Mouse (Mus musculus): Measurements from ENCODE around the gene Pea15a. TPM values are rescaled to one million over a fixed set of nuclear protein-coding genes. Genes with fewer than 3 reads are reported as not detected.

Gene Pea15a
- polyA plus RNA-seq, 1 experiment from 2014 or later = 118 TPM

GRCm38 (mm10) chr1:172167911-172168310 is 38.7 kb downstream of the Pea15a start:
- ATAC-seq (ENCODE audit: insufficient number of reproducible peaks, insufficient read depth, low FRiP score, low TSS enrichment) = no peak
- H3K36me3 ChIP-seq = peaks cover 63% of the 10 kb centered on the region

GRCm38 (mm10) chr1:172162959-172163358 is 43.6 kb downstream of the Pea15a start:
- Histone ChIP-seq H3K4me3 (no peak overlapping the region), H3K4me2 (replicated peaks) (no peak overlapping the region), H3K4me1 (no peaks in the 10 kb centered on the region), H3K9me3 (no peaks in the 10 kb centered on the region), H3K27ac (no peak overlapping the region), H3K9ac (no peak overlapping the region), H3K27me3 (no peaks in the 10 kb centered on the region), H3K36me3 (peaks cover 29% of the 10 kb centered on the region)
- WGBS = 78% methylated on average over 6 of the region's 6 CpGs
- ATAC-seq (ENCODE audit: insufficient number of reproducible peaks, insufficient read depth, low FRiP score, low TSS enrichment) = no peak

More at GRCm38 (mm10) chr1:172167911-172168310, 38.7 kb downstream of the Pea15a start:
- Histone ChIP-seq H3K4me1 (no peaks in the 10 kb centered on the region), H3K27me3 (no peaks in the 10 kb centered on the region), H3K4me2 (replicated peaks) (no peak overlapping the region), H3K9ac (no peak overlapping the region), H3K9me3 (no peaks in the 10 kb centered on the region), H3K27ac (no peak overlapping the region), H3K4me3 (no peak overlapping the region)
- WGBS = 82% methylated on average over 5 of the region's 5 CpGs

DNA sequence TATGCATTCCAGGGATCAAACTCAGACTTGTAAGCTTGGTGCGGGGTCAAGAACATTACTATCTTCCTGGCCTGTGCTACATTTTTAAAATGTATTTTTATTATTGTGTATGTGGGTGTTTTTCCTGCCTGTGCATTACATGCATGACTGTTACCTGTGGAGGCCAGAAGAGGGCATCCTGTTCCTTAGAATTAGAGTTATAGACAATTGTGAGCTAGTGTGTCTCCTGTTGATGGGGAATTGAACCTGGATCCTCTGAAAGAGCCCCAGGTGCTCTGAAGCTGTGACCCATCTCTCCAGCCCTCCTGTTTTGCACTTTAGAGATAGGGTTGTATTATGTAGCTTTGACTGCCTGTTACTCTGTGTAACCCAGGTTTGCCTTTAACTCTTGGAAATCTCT is 44.6 kb downstream of the Pea15a start:
- H3K36me3 ChIP-seq = peaks cover 19% of the 10 kb centered on the region
- no peak for ATAC-seq (ENCODE audit: insufficient number of reproducible peaks, insufficient read depth, low FRiP score, low TSS enrichment)
- WGBS = 90% methylated on average over 1 of the region's 1 CpGs
- H3K27me3 ChIP-seq = no peaks in the 10 kb centered on the region
- H3K9ac ChIP-seq = no peak overlapping the region
- H3K4me3 ChIP-seq = no peak overlapping the region
- no peaks in the 10 kb centered on the region for H3K9me3 ChIP-seq
- no peaks in the 10 kb centered on the region for H3K4me1 ChIP-seq
- no peak overlapping the region for H3K4me2 ChIP-seq (replicated peaks)
- H3K27ac ChIP-seq = no peak overlapping the region

GRCm38 (mm10) chr1:172160508-172160907 is 46.1 kb downstream of the Pea15a start:
- Histone ChIP-seq H3K4me1 (no peaks in the 10 kb centered on the region), H3K4me3 (no peak overlapping the region), H3K27ac (no peak overlapping the region), H3K36me3 (peaks cover 18% of the 10 kb centered on the region), H3K4me2 (replicated peaks) (no peak overlapping the region), H3K9me3 (no peaks in the 10 kb centered on the region), H3K9ac (no peak overlapping the region), H3K27me3 (no peaks in the 10 kb centered on the region)
- ATAC-seq (ENCODE audit: insufficient number of reproducible peaks, insufficient read depth, low FRiP score, low TSS enrichment) = no peak

GRCm38 (mm10) chr1:172159970-172160369 is 46.6 kb downstream of the Pea15a start:
- Histone ChIP-seq H3K9ac (no peak overlapping the region), H3K27me3 (no peaks in the 10 kb centered on the region), H3K4me3 (no peak overlapping the region), H3K4me1 (no peaks in the 10 kb centered on the region), H3K4me2 (replicated peaks) (no peak overlapping the region), H3K9me3 (no peaks in the 10 kb centered on the region), H3K36me3 (peaks cover 16% of the 10 kb centered on the region), H3K27ac (no peak overlapping the region)
- WGBS = 66% methylated on average over 4 of the region's 4 CpGs
- no peak for ATAC-seq (ENCODE audit: insufficient number of reproducible peaks, insufficient read depth, low FRiP score, low TSS enrichment)

GRCm38 (mm10) chr1:172155518-172155917 is 51.1 kb downstream of the Pea15a start:
- Histone ChIP-seq H3K4me2 (replicated peaks) (no peak overlapping the region), H3K4me3 (no peak overlapping the region), H3K4me1 (no peaks in the 10 kb centered on the region), H3K9me3 (no peaks in the 10 kb centered on the region), H3K27me3 (no peaks in the 10 kb centered on the region), H3K9ac (no peak overlapping the region), H3K27ac (no peak overlapping the region), H3K36me3 (peaks cover 55% of the 10 kb centered on the region)
- no peak for ATAC-seq (ENCODE audit: insufficient number of reproducible peaks, insufficient read depth, low FRiP score, low TSS enrichment)
- WGBS = over 99% methylated on average over 3 of the region's 3 CpGs

DNA sequence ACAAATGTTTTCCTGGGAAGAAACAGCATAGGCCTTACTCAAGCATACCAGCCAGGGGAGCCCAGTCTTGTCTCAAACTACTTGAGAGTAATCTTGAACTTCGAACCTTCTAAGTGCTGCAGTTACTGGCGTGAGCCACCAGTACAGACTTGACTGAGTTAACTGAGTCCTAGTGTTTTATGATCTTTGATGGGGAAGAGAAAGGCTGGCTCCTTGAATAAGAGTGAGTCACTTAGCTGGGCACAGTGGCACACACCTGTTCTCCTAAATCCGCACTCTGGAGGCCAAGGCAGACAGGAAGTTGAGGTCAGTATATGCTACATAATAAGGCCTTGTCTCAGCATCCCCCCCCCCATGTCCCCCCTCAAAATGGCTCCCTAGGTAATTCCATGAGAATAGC is 52.1 kb downstream of the Pea15a start:
- no peak overlapping the region for H3K4me3 ChIP-seq
- peaks cover 60% of the 10 kb centered on the region for H3K36me3 ChIP-seq
- no peak for ATAC-seq (ENCODE audit: insufficient number of reproducible peaks, insufficient read depth, low FRiP score, low TSS enrichment)
- 90% methylated on average over 3 of the region's 3 CpGs for WGBS
- no peaks in the 10 kb centered on the region for H3K27me3 ChIP-seq
- H3K9me3 ChIP-seq = no peaks in the 10 kb centered on the region
- H3K9ac ChIP-seq = no peak overlapping the region
- no peak overlapping the region for H3K4me2 ChIP-seq (replicated peaks)
- H3K27ac ChIP-seq = no peak overlapping the region
- peaks cover 6% of the 10 kb centered on the region; the same call in 1 of the 2 replicates for H3K4me1 ChIP-seq

- H3K27ac ChIP-seq = peak overlapping the region; percentile 97
- H3K27me3 ChIP-seq = no peaks in the 10 kb centered on the region
- peak overlapping the region; percentile 64 for H3K4me2 ChIP-seq (replicated peaks)
- peak overlapping the region; percentile 89 for H3K4me3 ChIP-seq
- H3K9me3 ChIP-seq = no peaks in the 10 kb centered on the region
- peaks cover 6% of the 10 kb centered on the region; the same call in 1 of the 2 replicates for H3K4me1 ChIP-seq
- ATAC-seq (ENCODE audit: insufficient number of reproducible peaks, insufficient read depth, low FRiP score, low TSS enrichment) = no peak
- WGBS = 18% methylated on average over 19 of the region's 19 CpGs
- H3K36me3 ChIP-seq = peaks cover 36% of the 10 kb centered on the region
- H3K9ac ChIP-seq = peak overlapping the region; percentile 98
These were observed 57.4 kb downstream of the Pea15a start for GRCm38 (mm10) chr1:172148955-172149815.

- peak overlapping the region; percentile 64 for H3K4me2 ChIP-seq (replicated peaks)
- H3K27ac ChIP-seq = peak overlapping the region; percentile 97
- H3K36me3 ChIP-seq = peaks cover 28% of the 10 kb centered on the region
- H3K9ac ChIP-seq = peak overlapping the region; percentile 98
- ATAC-seq (ENCODE audit: insufficient number of reproducible peaks, insufficient read depth, low FRiP score, low TSS enrichment) = peak; percentile 44
- peaks cover 6% of the 10 kb centered on the region; the same call in 1 of the 2 replicates for H3K4me1 ChIP-seq
- H3K4me3 ChIP-seq = peak overlapping the region; percentile 89
- under 1% methylated on average over 40 of the region's 40 CpGs for WGBS
- H3K27me3 ChIP-seq = no peaks in the 10 kb centered on the region
- no peaks in the 10 kb centered on the region for H3K9me3 ChIP-seq
These were observed 58.2 kb downstream of the Pea15a start for GRCm38 (mm10) chr1:172148279-172148954.

DNA sequence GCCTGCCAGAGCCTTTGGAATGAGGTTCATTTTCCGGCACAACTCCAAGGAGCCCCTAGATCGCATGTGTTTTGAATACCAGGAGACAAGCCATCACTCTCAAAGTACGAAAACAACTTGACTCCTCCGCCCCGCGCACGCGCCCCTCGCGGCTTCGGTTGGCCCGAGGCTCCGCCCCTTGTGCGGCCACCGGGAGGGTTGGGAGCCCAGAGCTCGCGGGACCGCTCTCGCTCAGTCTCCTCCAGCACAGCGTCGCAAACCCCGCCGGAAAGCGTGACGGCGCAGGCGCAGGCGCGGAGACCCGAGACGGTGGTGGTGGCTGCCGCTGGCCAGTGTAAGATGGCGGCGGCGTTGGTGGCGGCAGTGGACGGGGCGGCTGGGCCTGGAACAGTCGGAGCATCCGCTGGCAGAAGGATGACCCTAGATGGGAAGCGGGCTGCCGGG is 58.7 kb downstream of the Pea15a start, which contains the start of gene Dcaf8:
Gene Dcaf8, plus strand, starts transcription at position 250 of the 444 bp plus-strand sequence.
- Histone ChIP-seq H3K4me2 (replicated peaks) (peak within 1 kb of the TSS; percentile 64), H3K36me3 (peaks cover 23% of the 10 kb centered on the region), H3K9ac (peak within 1 kb of the TSS; percentile 98), H3K4me3 (peak within 1 kb of the TSS; percentile 89), H3K4me1 (peaks cover 6% of the 10 kb centered on the region; the same call in 1 of the 2 replicates), H3K27me3 (no peaks in the 10 kb centered on the region), H3K9me3 (no peaks in the 10 kb centered on the region), H3K27ac (peak within 1 kb of the TSS; percentile 97)
- WGBS = under 1% methylated on average over 39 of the region's 42 CpGs
- peak; percentile 99 for ATAC-seq (ENCODE audit: insufficient number of reproducible peaks, insufficient read depth, low FRiP score, low TSS enrichment)

Data from embryonic facial prominence, embryonic 12.5 days (tissue).